Mouse (Mus musculus): ENCODE measurements around the gene Dclre1c. TPM values are rescaled to one million over a fixed set of nuclear protein-coding genes. Genes with fewer than 3 reads are reported as not detected.

Gene Dclre1c
- polyA plus RNA-seq, 1 experiment from 2014 or later = 8.7 TPM

- H3K27ac ChIP-seq = no peak overlapping the region
- H3K27me3 ChIP-seq = no peaks in the 10 kb centered on the region
- no peaks in the 10 kb centered on the region for H3K9me3 ChIP-seq
- no peaks in the 10 kb centered on the region for H3K36me3 ChIP-seq (replicated peaks)
- 91% methylated on average over 9 of the region's 9 CpGs for whole genome bisulfite sequencing
- H3K9ac ChIP-seq = no peak overlapping the region
- H3K4me1 ChIP-seq = no peaks in the 10 kb centered on the region
- no peak overlapping the region for H3K4me3 ChIP-seq (replicated peaks)
- no peak for ATAC-seq (ENCODE audit: low FRiP score)
- H3K4me2 ChIP-seq = no peak overlapping the region
Measured at GRCm38 (mm10) chr2:3430956-3431355, 7.0 kb downstream of the Dclre1c start.

DNA sequence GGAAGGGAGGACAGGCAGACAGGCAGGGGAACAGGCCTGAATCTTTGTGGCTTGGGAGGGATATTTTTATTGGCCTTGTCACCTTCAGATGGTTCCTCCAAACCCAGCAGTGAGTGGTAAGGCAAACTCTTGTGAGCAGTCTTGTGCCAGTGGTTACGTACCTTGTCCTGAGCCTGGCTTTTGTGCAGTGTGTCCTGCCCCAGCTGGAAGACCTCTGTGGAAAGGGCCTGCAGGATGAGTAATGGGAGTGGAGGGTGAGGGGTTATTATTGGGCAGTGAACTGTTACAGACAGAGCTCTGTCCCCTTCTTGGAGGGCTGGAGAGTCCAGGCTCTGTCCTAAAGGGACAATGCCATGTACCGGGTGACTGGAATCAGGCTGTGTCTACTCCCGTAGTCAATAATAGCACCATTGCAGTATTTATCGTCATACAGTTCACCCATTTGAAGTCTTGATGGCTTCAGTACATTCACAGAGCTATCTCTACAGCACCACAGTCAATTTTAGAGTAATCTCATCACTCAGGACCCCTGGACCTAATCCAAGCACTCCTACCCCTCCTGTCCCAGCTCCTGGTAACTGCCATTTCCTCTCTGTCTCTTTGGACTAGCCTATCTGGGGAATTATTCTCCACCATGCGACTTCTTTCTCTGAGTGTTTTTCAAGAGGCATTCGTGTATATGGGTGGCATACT lies 11.6 kb downstream of the Dclre1c start:
- no peak for ATAC-seq (ENCODE audit: low FRiP score)
- Histone ChIP-seq H3K27ac (no peak overlapping the region), H3K9ac (no peak overlapping the region)

DNA sequence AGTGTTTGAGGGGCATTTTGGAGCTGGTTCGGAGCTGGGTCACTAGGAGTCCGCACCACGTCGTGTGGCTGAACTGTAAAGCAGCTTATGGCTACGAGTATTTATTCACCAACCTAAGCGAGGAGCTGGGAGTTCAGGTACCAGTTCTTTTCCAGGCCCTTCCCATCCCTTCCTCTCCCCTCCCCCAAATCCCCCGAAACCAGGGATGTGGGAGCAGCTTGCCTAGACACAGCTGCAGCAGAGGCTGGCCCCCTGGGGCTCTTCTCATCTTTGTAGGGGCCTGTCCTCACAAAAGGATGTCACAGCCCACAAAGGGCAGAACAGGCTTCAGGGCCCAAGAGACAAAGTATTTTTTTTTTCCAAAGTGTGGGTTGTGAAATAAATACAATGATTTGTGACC lies 14.0 kb downstream of the Dclre1c start:
- no peak overlapping the region for H3K4me2 ChIP-seq
- no peaks in the 10 kb centered on the region for H3K9me3 ChIP-seq
- H3K4me3 ChIP-seq (replicated peaks) = no peak overlapping the region
- H3K9ac ChIP-seq = no peak overlapping the region
- no peaks in the 10 kb centered on the region for H3K27me3 ChIP-seq
- H3K36me3 ChIP-seq (replicated peaks) = peaks cover 21% of the 10 kb centered on the region
- H3K4me1 ChIP-seq = no peaks in the 10 kb centered on the region; the same call in 1 of the 2 replicates
- no peak overlapping the region for H3K27ac ChIP-seq
- WGBS = 44% methylated on average over 7 of the region's 7 CpGs
- ATAC-seq (ENCODE audit: low FRiP score) = no peak

More for the DNA sequence above, 11.6 kb downstream of the Dclre1c start:
- WGBS = 86% methylated on average over 6 of the region's 6 CpGs
- no peaks in the 10 kb centered on the region; the same call in 1 of the 2 replicates for H3K4me1 ChIP-seq
- no peaks in the 10 kb centered on the region for H3K27me3 ChIP-seq
- H3K4me2 ChIP-seq = no peak overlapping the region
- H3K36me3 ChIP-seq (replicated peaks) = peaks cover 6% of the 10 kb centered on the region; the same call in 1 of the 2 replicates
- H3K4me3 ChIP-seq (replicated peaks) = no peak overlapping the region
- H3K9me3 ChIP-seq = no peaks in the 10 kb centered on the region

DNA sequence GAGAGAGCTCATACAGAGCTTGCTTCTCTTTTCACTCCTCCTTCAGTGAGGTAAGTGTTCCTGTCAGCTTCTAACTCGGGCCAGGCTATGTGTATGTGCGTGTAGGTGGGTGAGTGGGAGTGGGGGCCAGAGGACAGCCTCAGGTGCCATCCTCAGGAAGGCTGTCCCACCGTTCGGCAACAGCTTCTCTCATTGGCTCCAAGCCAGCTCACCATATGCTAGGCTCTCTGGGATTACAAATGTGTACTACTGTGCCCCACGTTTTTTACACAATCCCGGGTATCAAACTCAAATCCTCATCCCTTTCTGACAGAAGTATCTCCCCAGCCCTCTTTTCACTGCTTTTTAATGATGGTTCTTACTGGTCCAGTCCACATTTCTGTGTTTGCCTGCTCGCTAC lies 20.3 kb downstream of the Dclre1c start:
- Histone ChIP-seq H3K9ac (no peak overlapping the region), H3K9me3 (no peaks in the 10 kb centered on the region), H3K27me3 (no peaks in the 10 kb centered on the region), H3K36me3 (replicated peaks) (peaks cover 27% of the 10 kb centered on the region), H3K27ac (no peak overlapping the region), H3K4me3 (replicated peaks) (no peak overlapping the region), H3K4me1 (no peaks in the 10 kb centered on the region), H3K4me2 (no peak overlapping the region)
- ATAC-seq (ENCODE audit: low FRiP score) = no peak
- WGBS = 78% methylated on average over 7 of the region's 7 CpGs

DNA sequence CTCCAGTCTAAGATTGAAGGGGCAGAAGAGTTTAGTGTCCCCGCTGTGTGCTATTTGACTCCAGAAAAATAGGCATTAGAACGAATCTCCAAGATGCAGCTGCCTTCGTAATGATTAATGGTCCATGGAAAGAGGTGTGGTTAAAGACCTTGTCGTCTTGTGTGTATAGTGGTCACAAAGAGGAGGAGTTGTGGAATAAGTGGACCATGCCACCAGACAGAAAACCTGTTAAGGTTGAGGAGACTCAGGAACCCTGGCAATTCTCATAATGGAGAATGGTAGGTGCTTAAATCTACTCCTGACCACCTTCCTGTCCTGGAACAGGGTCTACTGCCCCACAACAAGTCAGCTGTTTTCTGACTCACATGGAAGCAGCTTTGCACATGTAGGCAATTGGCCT lies 22.1 kb downstream of the Dclre1c start:
- Histone ChIP-seq H3K27ac (no peak overlapping the region), H3K9me3 (no peaks in the 10 kb centered on the region), H3K4me2 (no peak overlapping the region), H3K4me3 (replicated peaks) (no peak overlapping the region), H3K9ac (no peak overlapping the region), H3K27me3 (no peaks in the 10 kb centered on the region), H3K36me3 (replicated peaks) (peaks cover 28% of the 10 kb centered on the region), H3K4me1 (no peaks in the 10 kb centered on the region)
- 90% methylated on average over 4 of the region's 4 CpGs for WGBS
- ATAC-seq (ENCODE audit: low FRiP score) = no peak

DNA sequence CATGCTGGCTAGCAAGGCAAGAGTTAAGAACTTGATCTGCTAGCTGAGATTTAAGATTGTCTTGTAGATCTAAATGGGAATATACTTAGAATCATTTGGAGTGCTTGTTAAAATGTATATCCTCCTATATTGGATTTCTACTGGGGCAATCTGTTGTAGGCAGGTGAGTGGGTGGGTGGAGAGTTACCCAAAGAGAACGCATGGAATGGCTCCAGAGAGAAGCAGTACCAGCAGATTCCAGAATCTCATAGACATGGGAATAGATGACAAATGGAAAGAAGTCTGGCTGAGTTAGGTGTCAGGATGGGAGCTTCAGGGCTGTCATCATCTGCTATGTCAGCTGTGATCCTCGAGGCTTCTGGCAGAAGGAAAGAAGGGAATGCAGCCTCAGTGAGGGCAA lies 25.5 kb downstream of the Dclre1c start:
- no peak overlapping the region for H3K4me2 ChIP-seq
- H3K4me1 ChIP-seq = no peaks in the 10 kb centered on the region
- H3K4me3 ChIP-seq (replicated peaks) = no peak overlapping the region
- no peak for ATAC-seq (ENCODE audit: low FRiP score)
- H3K27ac ChIP-seq = no peak overlapping the region
- H3K27me3 ChIP-seq = no peaks in the 10 kb centered on the region
- no peak overlapping the region for H3K9ac ChIP-seq
- no peaks in the 10 kb centered on the region for H3K9me3 ChIP-seq
- peaks cover 32% of the 10 kb centered on the region for H3K36me3 ChIP-seq (replicated peaks)
- 83% methylated on average over 2 of the region's 2 CpGs for whole genome bisulfite sequencing

- no peak for ATAC-seq (ENCODE audit: low FRiP score)
- no peak overlapping the region for H3K27ac ChIP-seq
- H3K27me3 ChIP-seq = no peaks in the 10 kb centered on the region
- no peak overlapping the region for H3K9ac ChIP-seq
- no peaks in the 10 kb centered on the region for H3K4me1 ChIP-seq
- peaks cover 51% of the 10 kb centered on the region for H3K36me3 ChIP-seq (replicated peaks)
- no peaks in the 10 kb centered on the region for H3K9me3 ChIP-seq
- 93% methylated on average over 3 of the region's 3 CpGs for WGBS
- H3K4me3 ChIP-seq (replicated peaks) = no peak overlapping the region
- no peak overlapping the region for H3K4me2 ChIP-seq
Measured at GRCm38 (mm10) chr2:3453096-3453495, 29.2 kb downstream of the Dclre1c start.

- H3K36me3 ChIP-seq (replicated peaks) = peaks cover 68% of the 10 kb centered on the region
- H3K27me3 ChIP-seq = no peaks in the 10 kb centered on the region
- no peaks in the 10 kb centered on the region for H3K9me3 ChIP-seq
- WGBS = 76% methylated on average over 4 of the region's 4 CpGs
- H3K27ac ChIP-seq = no peak overlapping the region
- H3K9ac ChIP-seq = no peak overlapping the region
- no peak overlapping the region for H3K4me2 ChIP-seq
- H3K4me1 ChIP-seq = no peaks in the 10 kb centered on the region
- ATAC-seq (ENCODE audit: low FRiP score) = no peak
- H3K4me3 ChIP-seq (replicated peaks) = no peak overlapping the region
Measured at GRCm38 (mm10) chr2:3456590-3456989, 32.7 kb downstream of the Dclre1c start.

- WGBS = under 1% methylated on average over 12 of the region's 12 CpGs
- ATAC-seq (ENCODE audit: low FRiP score) = no peak
Measured at GRCm38 (mm10) chr2:3473891-3474290, 50.0 kb downstream of the Dclre1c start.

DNA sequence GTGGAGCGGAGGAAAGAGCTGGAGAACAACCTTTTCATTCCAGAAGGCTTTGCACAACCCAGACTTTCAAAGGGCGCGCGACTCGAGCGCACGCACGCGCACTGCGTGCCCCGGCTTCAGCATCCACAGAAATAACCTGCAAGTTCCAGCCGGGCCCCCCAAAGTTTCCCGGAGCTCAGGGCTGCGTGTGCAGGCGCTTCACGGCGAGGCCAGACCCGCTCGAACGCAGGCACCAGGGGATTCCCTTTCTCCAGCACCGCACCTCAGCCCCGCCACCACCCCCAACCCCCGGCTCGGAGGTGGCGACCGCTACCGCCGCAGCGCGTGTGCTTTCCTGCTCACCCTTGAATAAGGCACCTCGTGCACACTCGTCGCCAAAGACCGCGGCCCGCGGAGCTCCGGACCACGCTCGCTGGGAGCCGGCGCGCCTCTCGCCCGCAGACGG lies 50.5 kb downstream of the Dclre1c start:
- H3K9ac ChIP-seq = peak overlapping the region; percentile 88
- peak overlapping the region; percentile 96 for H3K4me3 ChIP-seq (replicated peaks)
- under 1% methylated on average over 45 of the region's 46 CpGs for WGBS
- peaks cover 12% of the 10 kb centered on the region; the same call in 1 of the 2 replicates for H3K36me3 ChIP-seq (replicated peaks)
- peak overlapping the region; percentile 96 for H3K27ac ChIP-seq
- peak; percentile 83 for ATAC-seq (ENCODE audit: low FRiP score)
- no peaks in the 10 kb centered on the region for H3K27me3 ChIP-seq
- peak overlapping the region; percentile 62 for H3K4me2 ChIP-seq
- H3K9me3 ChIP-seq = peaks cover 3% of the 10 kb centered on the region
- peaks cover 15% of the 10 kb centered on the region for H3K4me1 ChIP-seq

More at GRCm38 (mm10) chr2:3473891-3474290, 50.0 kb downstream of the Dclre1c start:
- H3K9me3 ChIP-seq = no peaks in the 10 kb centered on the region
- peaks cover 17% of the 10 kb centered on the region; the same call in 1 of the 2 replicates for H3K36me3 ChIP-seq (replicated peaks)
- H3K4me2 ChIP-seq = peak overlapping the region; percentile 62
- peak overlapping the region; percentile 88 for H3K9ac ChIP-seq
- no peaks in the 10 kb centered on the region for H3K27me3 ChIP-seq
- H3K4me3 ChIP-seq (replicated peaks) = peak overlapping the region; percentile 96
- peaks cover 15% of the 10 kb centered on the region for H3K4me1 ChIP-seq
- peak overlapping the region; percentile 96 for H3K27ac ChIP-seq

GRCm38 (mm10) chr2:3474861-3475283 lies 50.9 kb downstream of the Dclre1c start, which contains the start of gene Suv39h2:
Gene Suv39h2 (minus strand): TSS chr2:3475031.
- peak; percentile 97 for ATAC-seq (ENCODE audit: low FRiP score)
- peaks cover 15% of the 10 kb centered on the region for H3K4me1 ChIP-seq
- H3K9ac ChIP-seq = peak within 1 kb of the TSS; percentile 88
- peak within 1 kb of the TSS; percentile 96 for H3K27ac ChIP-seq
- peaks cover 5% of the 10 kb centered on the region for H3K9me3 ChIP-seq
- peak within 1 kb of the TSS; percentile 62 for H3K4me2 ChIP-seq
- H3K36me3 ChIP-seq (replicated peaks) = peaks cover 12% of the 10 kb centered on the region; the same call in 1 of the 2 replicates
- peak within 1 kb of the TSS; percentile 96 for H3K4me3 ChIP-seq (replicated peaks)
- under 1% methylated on average over 42 of the region's 42 CpGs for WGBS
- no peaks in the 10 kb centered on the region for H3K27me3 ChIP-seq

DNA sequence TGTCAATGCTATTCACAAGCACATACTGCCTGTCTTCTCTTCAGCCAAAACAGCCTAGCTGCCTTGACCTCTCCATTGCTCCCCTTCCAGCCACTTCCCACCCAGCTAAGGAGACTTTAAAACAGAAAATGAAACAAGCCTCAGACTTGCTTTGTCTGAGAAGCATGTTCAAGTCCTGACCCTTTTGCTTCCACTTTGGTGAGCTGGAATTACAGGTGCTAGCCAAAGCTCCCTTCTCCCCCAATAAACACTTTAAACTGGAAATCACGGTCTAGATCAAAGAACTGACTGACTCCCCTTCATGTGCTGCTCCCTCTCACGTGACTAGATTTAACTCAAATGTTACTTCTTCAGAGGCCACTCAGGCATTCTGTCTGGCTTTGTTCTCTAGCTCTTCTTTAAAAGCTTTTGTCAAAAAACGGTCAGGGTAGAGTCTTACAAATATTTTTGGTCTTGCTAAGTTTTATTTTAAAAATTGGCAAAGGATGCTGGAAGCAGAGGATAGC lies 51.9 kb downstream of the Dclre1c start:
- Histone ChIP-seq H3K4me2 (peak overlapping the region; percentile 62; the same call in 1 of the 2 replicates), H3K9me3 (peaks cover 5% of the 10 kb centered on the region), H3K9ac (no peak overlapping the region), H3K27me3 (no peaks in the 10 kb centered on the region), H3K36me3 (replicated peaks) (0 out of 2 replicates have a peak, but pooled peaks cover 8% of the 10 kb centered on the region), H3K4me3 (replicated peaks) (no peak overlapping the region), H3K27ac (no peak overlapping the region), H3K4me1 (peaks cover 15% of the 10 kb centered on the region)
- no peak for ATAC-seq (ENCODE audit: low FRiP score)
- WGBS = 61% methylated on average over 3 of the region's 3 CpGs

All from forebrain, embryonic 12.5 days (tissue).